Mouse (Mus musculus) gastrocnemius, postnatal 25 days (tissue): Measurements from ENCODE around the gene Setmar. TPM values are rescaled to one million over a fixed set of nuclear protein-coding genes. Genes with fewer than 3 reads are reported as not detected.

Experiments
- DNase-seq: peaks from one replicate; pipeline ENCODE4 v3.0.0; 2022
- total RNA-seq, 2 experiments: library from RNA; stranded (reverse); gene quantifications; 1 replicate in 1 of 2; 2 replicates in 1 of 2; pipeline ENCODE4 v1.2.3; 2021

Gene Setmar
- total RNA-seq, 2 experiments from 2014 or later: 4.0 TPM

DNA sequence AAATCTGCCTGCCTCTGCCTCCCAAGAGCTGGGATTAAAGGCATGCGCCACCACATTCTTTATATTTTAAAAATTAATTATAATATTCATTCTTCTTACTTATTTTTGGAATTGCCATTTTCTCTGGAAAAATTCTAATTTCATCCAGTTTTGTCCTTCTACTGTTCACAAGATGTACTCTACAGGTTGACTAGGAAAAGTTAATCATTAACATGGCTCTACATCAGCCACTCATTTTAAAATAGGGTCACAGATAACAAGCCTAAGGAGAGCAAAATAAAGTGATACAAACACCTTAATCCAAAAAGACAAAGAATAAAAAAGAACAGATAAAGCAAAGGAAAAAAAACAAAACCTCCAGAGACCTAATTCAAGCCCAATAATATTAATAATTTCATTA lies 50.1 kb downstream of the Setmar start:
- DNase-seq: no peak

DNA sequence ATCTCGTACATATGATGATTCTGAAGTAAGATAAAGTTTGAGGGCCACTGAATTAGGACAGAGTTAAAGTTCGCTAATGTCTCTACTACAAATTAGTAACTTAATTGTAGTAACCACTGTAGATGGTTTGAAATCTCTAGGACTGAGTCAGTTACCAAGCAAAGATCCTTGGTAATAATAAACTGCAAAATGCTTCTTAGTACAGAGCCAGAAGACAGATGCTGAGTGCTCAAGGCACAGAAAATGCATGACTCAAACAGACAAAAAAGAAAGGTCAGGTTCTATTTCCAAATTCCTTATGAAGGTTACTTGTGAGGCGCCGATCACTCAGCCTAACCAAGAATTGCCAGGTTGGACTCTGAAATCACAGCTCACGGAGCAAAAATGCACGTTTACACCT lies 53.0 kb downstream of the Setmar start:
- no peak for DNase-seq

DNA sequence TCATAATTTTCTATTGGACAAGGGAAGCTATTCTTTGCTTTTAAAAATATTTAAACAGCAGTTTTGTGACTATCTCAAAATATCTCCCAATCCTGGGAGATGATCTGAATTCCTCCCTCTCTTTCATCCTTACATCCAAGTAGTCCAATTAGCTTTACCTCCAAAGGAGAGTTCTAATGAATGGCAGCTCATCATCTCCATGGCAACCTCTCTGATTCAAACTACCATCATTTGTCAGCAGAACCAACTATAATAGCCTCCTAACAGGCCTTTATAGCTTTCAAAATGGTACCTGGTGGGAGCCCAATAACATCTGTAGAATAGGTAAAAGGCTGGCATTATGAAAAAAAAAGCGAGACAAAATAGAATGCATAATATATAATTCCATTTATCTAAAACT lies 60.6 kb downstream of the Setmar start:
- DNase-seq: no peak

DNA sequence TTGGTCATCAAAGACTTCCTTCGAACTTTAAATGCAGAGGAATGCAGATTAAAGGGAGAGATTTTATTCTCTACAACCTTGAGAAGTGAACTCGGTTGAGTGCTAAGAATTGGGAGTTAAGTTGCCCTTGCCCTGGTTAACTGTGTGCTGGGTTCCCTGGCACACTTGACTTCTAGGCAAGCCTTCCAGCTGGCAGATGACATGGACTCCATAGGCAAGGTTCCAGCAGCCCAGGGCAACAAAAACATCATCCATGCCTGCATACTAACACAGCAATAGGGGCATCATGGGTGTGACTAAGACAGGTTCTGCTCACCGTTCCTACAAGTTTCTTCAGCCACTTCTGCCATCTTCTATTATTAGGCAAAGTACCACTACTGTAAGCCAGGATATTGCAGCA lies 61.8 kb downstream of the Setmar start:
- DNase-seq: no peak

Other genes starting within 250 kb of the Setmar start
- gene Sumf1, start 120.5 kb downstream of the Setmar start, total RNA-seq: 1 to 10 TPM; 7.6 to 9.2 TPM
- gene Itpr1, start 148.1 kb downstream of the Setmar start, total RNA-seq: 10 to 100 TPM; 12.3 to 12.5 TPM